Mouse (Mus musculus) liver, embryonic 11.5 days (tissue): ENCODE results near the gene Gm17304. TPM values are rescaled to one million over a fixed set of nuclear protein-coding genes. Genes with fewer than 3 reads are reported as not detected.

Experiments
- ATAC-seq: fragments of 200-750 bp; cut with Nextera tagmentation; replicated peaks from 2 replicates; pipeline ENCODE4 v1.8.0; 2017; ENCODE audit warnings: moderate number of reproducible peaks, mild to moderate bottlenecking, moderate TSS enrichment, moderate library complexity; ENCODE audit not compliant: low FRiP score
- DNase-seq: peaks from one replicate; pipeline ENCODE4 v3.0.0-alpha.2; 2017; ENCODE audit warnings: low spot score
- H3K27ac ChIP-seq: fragments of 300-500 bp; sonication (generic); 2 replicates; pipeline ENCODE4 v1.5.1; 2014; ENCODE audit warnings: mild to moderate bottlenecking, low read depth, low read length, control low read depth
- H3K27me3 ChIP-seq: fragments of 300-500 bp; sonication (generic); replicated peaks from 2 replicates; pipeline ENCODE4 v1.6.1; 2014; ENCODE audit warnings: low read length, mixed read lengths; ENCODE audit not compliant: control insufficient read depth, insufficient read depth
- H3K36me3 ChIP-seq: fragments of 300-500 bp; sonication (generic); 2 replicates; pipeline ENCODE4 v1.6.1; 2014; ENCODE audit warnings: mild to moderate bottlenecking, low read length, moderate library complexity, mixed read lengths; ENCODE audit not compliant: control insufficient read depth, insufficient read depth
- H3K4me1 ChIP-seq: fragments of 300-500 bp; sonication (generic); replicated peaks from 2 replicates; pipeline ENCODE4 v1.6.1; 2014; ENCODE audit warnings: low read length, mixed read lengths; ENCODE audit not compliant: control insufficient read depth, insufficient read depth
- H3K4me2 ChIP-seq: fragments of 300-500 bp; sonication (generic); 2 replicates; pipeline ENCODE4 v1.6.1; 2014; ENCODE audit warnings: mild to moderate bottlenecking, control low read depth, moderate library complexity
- H3K4me3 ChIP-seq: fragments of 300-500 bp; sonication (generic); 2 replicates; pipeline ENCODE4 v1.5.1; 2014; ENCODE audit warnings: low read depth, low read length, control low read depth
- H3K9ac ChIP-seq: fragments of 300-500 bp; sonication (generic); 2 replicates; pipeline ENCODE4 v1.6.1; 2014; ENCODE audit warnings: low read depth, low read length, control low read depth
- H3K9me3 ChIP-seq: fragments of 300-500 bp; sonication (generic); 2 replicates; pipeline ENCODE4 v1.6.1; 2016; ENCODE audit warnings: low read length, inconsistent platforms, mixed read lengths; ENCODE audit not compliant: control insufficient read depth
- WGBS: fragments of 180-500 bp; shearing (Covaris S2); extraction: QIAGEN DNeasy Blood & Tissue Kit; methylation state at CpG from one replicate; pipeline ENCODE4 v1.1.7; 2014; 5-methylcytosine and 5-hydroxymethylcytosine counted together
- polyA plus RNA-seq: library from polyadenylated mRNA; unstranded; fragments of >200 nt; fragmentation: Nextera tagmentation; extraction: Ambion mirVana; gene quantifications from 2 replicates; pipeline ENCODE4 v1.2.1, GENCODE M21; 2014

Gene Gm17304
- polyA plus RNA-seq, 1 experiment from 2014 or later: not detected

DNA sequence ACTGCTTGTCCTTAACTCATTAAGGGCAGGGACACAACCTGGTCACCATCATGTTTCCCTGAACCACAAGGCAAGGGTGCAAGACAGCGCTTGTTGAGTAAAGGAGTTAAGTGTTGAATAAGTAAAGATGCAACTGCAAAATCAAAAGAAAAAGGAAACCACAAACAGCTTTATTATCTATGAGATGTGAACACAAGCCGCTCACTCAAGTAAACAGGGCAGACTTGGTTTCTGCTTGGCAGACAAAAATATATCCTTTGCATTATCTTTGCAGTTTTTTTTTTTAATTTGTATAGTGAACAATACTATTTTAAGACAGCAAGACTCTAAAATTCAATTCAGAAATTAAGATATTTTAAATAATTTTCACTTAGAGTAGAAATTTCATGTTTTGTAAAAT is 30.7 kb downstream of the Gm17304 start:
- Histone ChIP-seq H3K4me2 (no peak overlapping the region), H3K9ac (no peak overlapping the region), H3K9me3 (no peaks in the 10 kb centered on the region), H3K4me3 (no peak overlapping the region), H3K4me1 (peaks cover 2% of the 10 kb centered on the region; the same call in 1 of the 2 replicates), H3K27ac (no peak overlapping the region), H3K27me3 (no peaks in the 10 kb centered on the region), H3K36me3 (peaks cover 22% of the 10 kb centered on the region)
- DNase-seq (no peak), ATAC-seq (no peak)
- WGBS: 89% methylated on average over 2 of the region's 2 CpGs

DNA sequence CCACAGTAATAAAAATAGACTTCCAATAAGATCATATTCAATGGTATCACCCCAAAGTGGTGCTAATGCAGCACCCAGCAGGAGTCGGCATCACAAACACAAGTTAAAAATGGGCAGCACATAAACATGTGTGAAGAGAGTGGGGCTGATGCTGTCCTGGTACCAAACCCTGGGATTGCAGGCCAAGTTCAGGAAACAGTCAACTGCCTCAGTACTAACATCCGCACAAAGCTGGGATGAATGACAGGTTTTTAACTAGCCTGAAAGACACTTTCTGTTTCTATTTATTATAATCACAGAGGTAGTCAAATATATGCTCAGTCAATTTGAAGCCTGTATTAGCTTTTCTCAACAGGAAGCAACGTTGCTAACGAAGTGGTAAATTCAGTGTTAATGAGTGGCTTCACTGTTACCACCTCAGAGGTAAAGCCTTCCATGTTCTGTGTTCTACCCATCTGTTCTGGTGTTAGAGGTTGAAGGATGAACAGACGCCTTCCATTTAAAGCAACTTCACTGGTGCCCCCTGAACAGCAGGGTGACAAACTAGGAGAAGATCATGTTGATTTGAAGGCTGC is 31.4 kb downstream of the Gm17304 start:
- Histone ChIP-seq H3K4me3 (no peak overlapping the region), H3K27ac (no peak overlapping the region), H3K27me3 (no peaks in the 10 kb centered on the region), H3K4me1 (peaks cover 2% of the 10 kb centered on the region; the same call in 1 of the 2 replicates), H3K9me3 (no peaks in the 10 kb centered on the region), H3K9ac (no peak overlapping the region), H3K36me3 (peaks cover 20% of the 10 kb centered on the region), H3K4me2 (no peak overlapping the region)
- ATAC-seq (no peak), DNase-seq (no peak)
- 81% methylated on average over 5 of the region's 5 CpGs for WGBS

DNA sequence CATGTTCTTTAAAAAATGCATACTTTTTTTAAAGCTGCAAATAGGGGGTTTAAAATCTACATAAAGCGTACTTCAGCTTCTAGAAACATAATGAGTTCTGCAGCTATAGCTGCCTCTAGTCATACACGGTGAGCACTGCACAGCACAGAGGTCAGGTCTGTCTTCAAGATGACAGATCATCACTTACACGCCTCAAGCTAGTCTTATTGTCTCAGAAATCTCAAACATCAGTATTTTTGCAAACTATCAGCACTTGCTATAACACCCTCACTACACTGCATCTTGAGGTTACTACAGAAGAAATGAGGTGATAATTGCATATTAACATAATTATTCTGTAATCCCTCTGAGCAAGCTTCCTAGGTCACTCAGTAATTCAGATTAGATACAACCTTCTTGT is 33.0 kb downstream of the Gm17304 start:
- H3K27me3 ChIP-seq: no peaks in the 10 kb centered on the region
- no peak overlapping the region for H3K4me3 ChIP-seq
- no peaks in the 10 kb centered on the region for H3K9me3 ChIP-seq
- peaks cover 10% of the 10 kb centered on the region for H3K36me3 ChIP-seq
- H3K4me1 ChIP-seq: peaks cover 2% of the 10 kb centered on the region; the same call in 1 of the 2 replicates
- no peak overlapping the region for H3K27ac ChIP-seq
- DNase-seq: no peak
- no peak overlapping the region for H3K4me2 ChIP-seq
- 87% methylated on average over 3 of the region's 3 CpGs for WGBS
- ATAC-seq: no peak
- H3K9ac ChIP-seq: no peak overlapping the region

DNA sequence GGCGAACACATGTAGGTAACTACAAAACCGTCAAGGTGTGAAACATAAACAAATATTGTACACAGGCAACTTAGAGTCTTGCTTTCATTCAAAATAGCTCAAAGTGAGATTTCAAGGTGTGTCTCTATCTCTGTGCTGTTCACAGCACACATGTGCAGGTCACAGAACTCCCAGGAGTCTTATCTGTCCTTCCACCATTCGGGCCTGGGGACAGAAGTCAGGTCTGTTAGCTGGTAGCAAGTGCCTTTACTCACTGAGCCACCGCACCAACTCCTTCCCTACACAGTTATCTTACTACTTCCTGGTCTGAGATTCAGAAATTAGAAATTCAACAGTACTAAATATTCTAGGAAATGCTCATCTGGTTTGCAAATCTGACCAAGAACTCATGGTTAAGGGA is 34.5 kb downstream of the Gm17304 start:
- DNase-seq: no peak
- 68% methylated on average over 4 of the region's 4 CpGs for WGBS
- Histone ChIP-seq H3K9ac (no peak overlapping the region), H3K9me3 (no peaks in the 10 kb centered on the region), H3K4me2 (no peak overlapping the region), H3K27me3 (no peaks in the 10 kb centered on the region), H3K4me3 (no peak overlapping the region), H3K36me3 (no peaks in the 10 kb centered on the region), H3K4me1 (peaks cover 2% of the 10 kb centered on the region; the same call in 1 of the 2 replicates), H3K27ac (no peak overlapping the region)
- ATAC-seq: no peak

DNA sequence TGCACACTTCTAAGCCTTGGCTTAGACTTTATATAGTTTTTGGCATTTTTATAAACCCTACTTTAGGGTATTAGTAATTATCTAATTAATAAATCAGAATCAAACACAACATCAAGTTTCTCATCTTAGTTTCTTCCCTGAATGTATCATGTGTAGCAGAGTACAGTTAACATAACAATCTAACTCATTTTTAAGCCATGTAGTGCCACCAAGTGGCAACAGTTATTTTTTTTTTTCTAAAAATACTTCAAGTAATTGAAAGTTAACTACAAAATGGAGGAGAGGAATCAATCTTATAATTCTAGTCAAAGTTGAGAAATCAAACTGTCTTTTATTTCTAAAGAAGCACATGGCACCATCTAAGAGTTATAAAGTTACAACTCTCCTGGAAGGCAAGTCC is 40.5 kb downstream of the Gm17304 start:
- no peaks in the 10 kb centered on the region for H3K27me3 ChIP-seq
- DNase-seq: no peak
- no peak overlapping the region for H3K9ac ChIP-seq
- no peak overlapping the region for H3K27ac ChIP-seq
- no peak overlapping the region for H3K4me2 ChIP-seq
- no peaks in the 10 kb centered on the region for H3K36me3 ChIP-seq
- H3K9me3 ChIP-seq: no peaks in the 10 kb centered on the region
- ATAC-seq: no peak
- H3K4me1 ChIP-seq: peaks cover 6% of the 10 kb centered on the region; the same call in 1 of the 2 replicates
- no peak overlapping the region for H3K4me3 ChIP-seq

DNA sequence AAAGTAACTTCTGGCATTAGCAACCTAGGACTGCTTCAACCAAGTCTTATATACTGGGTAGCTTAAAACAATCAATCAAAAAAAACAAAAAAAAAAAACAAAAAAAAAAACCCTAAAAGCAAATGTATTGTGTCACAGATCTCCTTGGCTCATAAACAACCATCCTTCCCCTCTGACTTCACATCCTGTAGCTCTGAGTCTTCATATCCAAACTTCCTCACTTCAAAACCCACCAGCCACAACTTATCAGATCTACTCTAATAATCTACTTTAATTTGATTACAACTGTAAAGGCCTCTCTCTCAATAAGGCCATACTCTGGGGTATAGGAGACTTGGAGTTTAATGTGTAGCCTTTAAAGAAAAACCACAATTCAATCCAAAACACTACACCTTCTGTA is 41.1 kb downstream of the Gm17304 start:
- peaks cover 6% of the 10 kb centered on the region; the same call in 1 of the 2 replicates for H3K4me1 ChIP-seq
- H3K27me3 ChIP-seq: no peaks in the 10 kb centered on the region
- H3K27ac ChIP-seq: no peak overlapping the region
- H3K4me3 ChIP-seq: no peak overlapping the region
- no peak overlapping the region for H3K4me2 ChIP-seq
- no peak for DNase-seq
- H3K9me3 ChIP-seq: no peaks in the 10 kb centered on the region
- ATAC-seq: no peak
- H3K36me3 ChIP-seq: peaks cover 3% of the 10 kb centered on the region; the same call in 1 of the 2 replicates
- no peak overlapping the region for H3K9ac ChIP-seq

DNA sequence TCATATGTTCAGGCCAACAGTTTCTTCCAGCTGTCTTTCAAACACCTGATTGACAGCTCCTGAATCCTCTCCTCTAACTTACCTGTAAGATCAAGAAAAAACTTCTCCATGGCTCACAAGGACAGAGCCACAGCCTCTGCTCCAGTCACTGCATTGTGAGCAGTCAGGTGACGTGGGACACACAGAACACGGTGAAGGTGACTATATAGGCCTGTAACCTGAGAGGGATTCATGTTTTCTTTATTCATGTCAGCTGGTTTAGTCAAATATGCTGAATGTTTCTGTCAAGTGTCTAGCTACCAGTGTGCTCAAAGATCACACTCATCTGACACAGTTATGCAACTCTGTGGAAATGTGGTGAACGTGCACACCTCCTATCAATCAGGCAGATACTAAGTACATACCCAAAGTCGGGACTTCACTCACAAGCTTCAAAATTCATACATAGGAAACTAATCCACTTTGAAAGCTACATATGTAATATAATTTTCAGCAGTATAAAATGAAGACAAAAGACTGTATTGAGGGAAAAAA is 43.4 kb downstream of the Gm17304 start:
- DNase-seq: no peak
- Histone ChIP-seq H3K27me3 (no peaks in the 10 kb centered on the region), H3K4me2 (no peak overlapping the region), H3K4me1 (peaks cover 6% of the 10 kb centered on the region; the same call in 1 of the 2 replicates), H3K4me3 (no peak overlapping the region), H3K9me3 (no peaks in the 10 kb centered on the region), H3K36me3 (peaks cover 8% of the 10 kb centered on the region; the same call in 1 of the 2 replicates), H3K9ac (no peak overlapping the region), H3K27ac (no peak overlapping the region)
- 84% methylated on average over 4 of the region's 4 CpGs for WGBS
- no peak for ATAC-seq

DNA sequence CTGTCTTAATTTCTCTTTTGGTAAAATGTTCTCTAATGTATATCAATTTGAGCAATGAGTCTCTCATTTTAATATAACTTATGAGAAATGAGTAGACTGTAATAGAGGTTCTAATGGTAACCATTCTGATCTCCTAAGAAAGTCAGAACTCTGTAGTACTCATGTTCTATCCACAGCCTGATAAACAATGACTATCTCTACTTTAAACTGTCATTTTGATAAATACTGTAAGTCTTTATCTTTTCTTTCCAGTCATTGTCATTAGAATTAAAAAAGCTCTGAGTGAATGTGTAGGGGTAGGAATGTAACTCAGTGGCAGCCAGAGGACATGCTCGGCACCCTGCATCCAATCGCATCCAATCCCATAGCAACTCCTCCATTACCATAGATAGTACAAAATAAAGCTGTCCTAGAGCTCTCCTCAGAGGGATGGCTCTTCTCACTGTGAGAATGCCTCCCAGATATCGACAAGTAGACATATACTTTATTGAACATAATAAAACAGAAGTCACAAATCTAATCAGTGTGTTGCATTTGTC is 44.0 kb downstream of the Gm17304 start:
- H3K4me3 ChIP-seq: no peak overlapping the region
- 87% methylated on average over 3 of the region's 3 CpGs for WGBS
- peaks cover 6% of the 10 kb centered on the region; the same call in 1 of the 2 replicates for H3K4me1 ChIP-seq
- no peak overlapping the region for H3K27ac ChIP-seq
- H3K9ac ChIP-seq: no peak overlapping the region
- ATAC-seq (no peak; the same call in 1 of the 2 replicates), DNase-seq (no peak)
- peaks cover 8% of the 10 kb centered on the region; the same call in 1 of the 2 replicates for H3K36me3 ChIP-seq
- no peaks in the 10 kb centered on the region for H3K9me3 ChIP-seq
- no peak overlapping the region for H3K4me2 ChIP-seq
- no peaks in the 10 kb centered on the region for H3K27me3 ChIP-seq
